Mouse (Mus musculus) adrenal gland, postnatal 4 days (tissue): ENCODE measurements around the gene Tmem215. TPM values are rescaled to one million over a fixed set of nuclear protein-coding genes. Genes with fewer than 3 reads are reported as not detected.

Source experiments
- DNase-seq, 2 experiments: peaks; one replicate each; pipeline ENCODE4 v3.0.0; 2021 to 2022; ENCODE audit warnings: low spot score in 2 of 2, mixed read lengths in 2 of 2
- long read RNA-seq, 2 experiments: library from polyadenylated mRNA; stranded (forward); transcript quantifications; one replicate each; pipeline ENCODE4 v2.0.0; 2021
- total RNA-seq, 2 experiments: library from RNA; stranded (reverse); gene quantifications; 2 replicates each; pipeline ENCODE4 v1.2.3; 2021

The Tmem215 gene
- under 1 TPM; 0.20 to 0.70 TPM for total RNA-seq
- long read RNA-seq, experiment 1, result 0 reads
- long read RNA-seq, experiment 2, result 0 reads

- no peak for DNase-seq
These were observed at the start of gene Tmem215 for GRCm38 (mm10) chr4:40471880-40472279. Gene Tmem215, plus strand, starts transcription at chr4:40472180.

- no peak for DNase-seq
These were observed 40.1 kb upstream of the Tmem215 start for GRCm38 (mm10) chr4:40431916-40432315.

GRCm38 (mm10) chr4:40433379-40433778 lies 38.6 kb upstream of the Tmem215 start:
- DNase-seq, result no peak

GRCm38 (mm10) chr4:40434388-40434787 lies 37.6 kb upstream of the Tmem215 start:
- no peak for DNase-seq

- DNase-seq, result no peak
These were observed 28.4 kb upstream of the Tmem215 start for GRCm38 (mm10) chr4:40443565-40443964.

- DNase-seq, result no peak
These were observed 935 bp downstream of the Tmem215 start for GRCm38 (mm10) chr4:40472700-40473530.

GRCm38 (mm10) chr4:40473911-40474310 lies 1.9 kb downstream of the Tmem215 start:
- no peak for DNase-seq

- DNase-seq, result no peak
These were observed 6.0 kb downstream of the Tmem215 start for GRCm38 (mm10) chr4:40477963-40478362.

GRCm38 (mm10) chr4:40486546-40486945 lies 14.6 kb downstream of the Tmem215 start:
- DNase-seq, result no peak

GRCm38 (mm10) chr4:40491731-40492130 lies 19.8 kb downstream of the Tmem215 start:
- no peak for DNase-seq

- no peak for DNase-seq
These were observed 24.4 kb downstream of the Tmem215 start for GRCm38 (mm10) chr4:40496354-40496753.

- no peak for DNase-seq
These were observed 24.8 kb downstream of the Tmem215 start for GRCm38 (mm10) chr4:40496828-40497227.

- DNase-seq, result no peak
These were observed 28.0 kb downstream of the Tmem215 start for GRCm38 (mm10) chr4:40499812-40500591.

- DNase-seq, result no peak
These were observed 30.5 kb downstream of the Tmem215 start for GRCm38 (mm10) chr4:40502459-40502858.

- DNase-seq, result no peak
These were observed 37.6 kb downstream of the Tmem215 start for GRCm38 (mm10) chr4:40509534-40509933.

GRCm38 (mm10) chr4:40513235-40513634 lies 41.3 kb downstream of the Tmem215 start:
- DNase-seq, result no peak

GRCm38 (mm10) chr4:40518545-40519324 lies 46.8 kb downstream of the Tmem215 start:
- no peak for DNase-seq
